Mouse (Mus musculus) lung, postnatal 0 days (tissue): ENCODE data around the gene D5Ertd579e.

Experiments
- CTCF ChIP-seq: IDR thresholded peaks from 2 replicates; pipeline ENCODE4 v1.5.1; 2016; ENCODE audit warnings: antibody characterized with exemption, mild to moderate bottlenecking
- EP300 ChIP-seq: IDR thresholded peaks from 2 replicates; pipeline ENCODE4 v1.6.1; 2016; ENCODE audit warnings: antibody characterized with exemption, mild to moderate bottlenecking, control low read depth

DNA sequence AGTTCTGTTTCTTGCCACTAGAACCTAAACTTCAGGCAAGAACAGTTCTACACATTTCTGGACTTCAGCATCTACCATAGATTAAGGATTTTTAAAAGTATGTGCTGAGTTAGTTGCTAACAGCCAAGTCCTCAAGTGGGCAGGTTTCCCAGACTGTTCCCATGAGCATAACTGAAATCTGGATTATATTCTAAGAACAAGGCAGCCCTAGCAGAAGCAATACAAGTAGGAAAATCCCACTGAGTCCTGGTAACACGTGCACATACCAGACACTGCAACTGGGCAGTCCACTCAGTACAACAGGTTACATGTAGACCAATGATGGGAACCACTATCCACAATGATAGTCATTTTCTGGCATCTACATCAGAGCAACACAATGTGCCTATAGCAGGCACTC lies 120.1 kb downstream of the D5Ertd579e start:
- TF ChIP-seq CTCF (no peak), EP300 (no peak)
